Mouse (Mus musculus) lung, postnatal 14 days (tissue): ENCODE data around the gene 4632433K11Rik.
"Not testable (repeated sequence)": the region's sequence is repeated elsewhere in the genome, so short reads cannot be mapped to it uniquely, and the experiment has no call there.

Source experiments
- DNase-seq: peaks from one replicate; pipeline ENCODE4 v3.0.0; 2021

4632433K11Rik gene

GRCm38 (mm10) chr7:5057381-5057780 is 23.5 kb downstream of the 4632433K11Rik start:
- DNase-seq = no peak

GRCm38 (mm10) chr7:5057804-5058203 is 23.9 kb downstream of the 4632433K11Rik start:
- DNase-seq = no peak

- DNase-seq = no peak
These were observed 24.7 kb downstream of the 4632433K11Rik start for GRCm38 (mm10) chr7:5058631-5059030.

- DNase-seq = no peak
These were observed 25.5 kb downstream of the 4632433K11Rik start for GRCm38 (mm10) chr7:5059421-5059820.

GRCm38 (mm10) chr7:5060239-5060731 is 26.4 kb downstream of the 4632433K11Rik start:
- peak; percentile 82 for DNase-seq

- peak; percentile 99 for DNase-seq
These were observed 27.2 kb downstream of the 4632433K11Rik start for GRCm38 (mm10) chr7:5060944-5061773.

- peak; percentile 96 for DNase-seq
These were observed 27.9 kb downstream of the 4632433K11Rik start, which contains the start of gene U2af2 for GRCm38 (mm10) chr7:5061774-5062359. U2af2 (plus strand) TSS chr7:5062143.

- DNase-seq = peak; percentile 64
These were observed 28.6 kb downstream of the 4632433K11Rik start for GRCm38 (mm10) chr7:5062360-5063001.

GRCm38 (mm10) chr7:5064886-5065285 is 31.0 kb downstream of the 4632433K11Rik start:
- DNase-seq = no peak

GRCm38 (mm10) chr7:5073586-5073985 is 39.7 kb downstream of the 4632433K11Rik start:
- no peak for DNase-seq

GRCm38 (mm10) chr7:5074984-5075383 is 41.1 kb downstream of the 4632433K11Rik start:
- no peak for DNase-seq

GRCm38 (mm10) chr7:5076931-5077330 is 43.0 kb downstream of the 4632433K11Rik start:
- no peak for DNase-seq

GRCm38 (mm10) chr7:5079365-5080009 is 45.6 kb downstream of the 4632433K11Rik start:
- not testable (repeated sequence) for DNase-seq

GRCm38 (mm10) chr7:5080010-5080751 is 46.3 kb downstream of the 4632433K11Rik start, which contains the start of gene Epn1:
Epn1 (plus strand) TSS chr7:5080235.
- peak; percentile 97 for DNase-seq

- no peak for DNase-seq
These were observed 46.9 kb downstream of the 4632433K11Rik start for GRCm38 (mm10) chr7:5080815-5081214.

GRCm38 (mm10) chr7:5081241-5081640 is 47.3 kb downstream of the 4632433K11Rik start:
- no peak for DNase-seq

GRCm38 (mm10) chr7:5081939-5082338 is 48.0 kb downstream of the 4632433K11Rik start:
- no peak for DNase-seq

GRCm38 (mm10) chr7:5083325-5084105 is 49.6 kb downstream of the 4632433K11Rik start:
- DNase-seq = no peak
